Mouse (Mus musculus) CH12.LX (cell line): ENCODE measurements at regions not wholly inside any gene's neighbourhood (a gene's known extent, or its start where the extent isn't known, plus 50 kb on each side); places are given as distances from the start of the nearest gene placed in this dataset.
"Not testable (repeated sequence)": the region's sequence is repeated elsewhere in the genome, so short reads cannot be mapped to it uniquely, and the experiment has no call there.

Experiments used
- DNase-seq: peaks from one replicate; pipeline ENCODE4 v3.0.0-alpha.2; 2013; ENCODE audit errors: extremely low read depth
- H3K27ac ChIP-seq: 2 replicates; pipeline ENCODE4 v1.5.1; 2012; ENCODE audit warnings: low read depth, mild to moderate bottlenecking, control low read depth, moderate library complexity; ENCODE audit not compliant: insufficient read depth
- H3K27me3 ChIP-seq: replicated peaks from 2 replicates; pipeline ENCODE3; 2012; ENCODE audit warnings: inconsistent platforms
- H3K36me3 ChIP-seq, 2 experiments: replicated peaks in 1 of 2; 2 replicates each; pipeline versions ENCODE3 to v1.6.1; 2012; ENCODE audit warnings: inconsistent platforms in 1 of 2, low read length in 1 of 2, mild to moderate bottlenecking in 1 of 2, mixed read lengths in 1 of 2, moderate library complexity in 1 of 2; ENCODE audit not compliant: control insufficient read depth in 1 of 2, insufficient read depth in 1 of 2
- H3K4me1 ChIP-seq, 2 experiments: 2 replicates each; pipeline ENCODE4 v1.6.1; 2012; ENCODE audit warnings: inconsistent platforms in 1 of 2, moderate library complexity in 1 of 2; ENCODE audit not compliant: insufficient read depth in 2 of 2, control insufficient read depth in 1 of 2
- H3K4me2 ChIP-seq: 2 replicates; pipeline ENCODE4 v1.6.1; 2012; ENCODE audit warnings: low read depth, mild to moderate bottlenecking, control low read depth; ENCODE audit not compliant: poor library complexity, insufficient read depth, severe bottlenecking
- H3K4me3 ChIP-seq, 3 experiments: fragments of 150-350 bp in 1 of 3; sonication (generic) in 1 of 3; replicated peaks in 1 of 3; 2 replicates each; pipeline versions ENCODE3 to v1.5.1; 2011 to 2012; ENCODE audit warnings: low read depth in 2 of 3, low read length in 2 of 3, mild to moderate bottlenecking in 2 of 3, moderate library complexity in 2 of 3, control low read depth in 1 of 3, improper control_type of control experiment in 1 of 3, inconsistent platforms in 1 of 3, mixed read lengths in 1 of 3; ENCODE audit not compliant: poor library complexity in 1 of 3
- H3K79me2 ChIP-seq: replicated peaks from 2 replicates; pipeline ENCODE4 v1.6.1; 2012; ENCODE audit warnings: mild to moderate bottlenecking, moderate library complexity; ENCODE audit not compliant: control insufficient read depth, poor library complexity, insufficient read depth, severe bottlenecking; ENCODE audit errors: extremely low read depth
- H3K9ac ChIP-seq: 2 replicates; pipeline ENCODE4 v1.6.1; 2012; ENCODE audit warnings: low read depth, mild to moderate bottlenecking, control low read depth, moderate library complexity; ENCODE audit not compliant: insufficient read depth
- H3K9me3 ChIP-seq: replicated peaks from 2 replicates; pipeline ENCODE3; 2012; ENCODE audit warnings: low read length, inconsistent platforms, mixed read lengths
- BHLHE40 ChIP-seq: IDR thresholded peaks from 2 replicates; pipeline ENCODE4 v1.6.1; 2011; ENCODE audit warnings: mild to moderate bottlenecking, low read depth, low read length, improper control_type of control experiment
- CTCF ChIP-seq, 2 experiments: IDR thresholded peaks in 1 of 2; conservative IDR thresholded peaks in 1 of 2; 2 replicates each; pipeline ENCODE4 v1.5.1; 2011 to 2012; ENCODE audit warnings: low read depth in 2 of 2, low read length in 2 of 2, improper control_type of control experiment in 1 of 2, inconsistent platforms in 1 of 2, mild to moderate bottlenecking in 1 of 2, moderate library complexity in 1 of 2
- MAX ChIP-seq: IDR thresholded peaks from 2 replicates; pipeline ENCODE4 v1.6.1; 2011; ENCODE audit warnings: low read length, improper control_type of control experiment
- NRF1 ChIP-seq: IDR thresholded peaks from 2 replicates; pipeline ENCODE4 v1.6.1; 2014; ENCODE audit warnings: low read depth, mild to moderate bottlenecking, inconsistent platforms, low read length, improper control_type of control experiment, moderate library complexity
- POLR2A ChIP-seq: IDR thresholded peaks from 2 replicates; pipeline ENCODE4 v1.6.1; 2011; ENCODE audit warnings: low read depth, mild to moderate bottlenecking, improper control_type of control experiment, low read length
- RAD21 ChIP-seq: IDR thresholded peaks from 2 replicates; pipeline ENCODE4 v1.6.1; 2011; ENCODE audit warnings: low read depth, mild to moderate bottlenecking, low read length, improper control_type of control experiment, moderate library complexity
- SMC3 ChIP-seq: IDR thresholded peaks from 2 replicates; pipeline ENCODE4 v1.6.1; 2011; ENCODE audit warnings: low read depth, low read length, improper control_type of control experiment
- TCF12 ChIP-seq: IDR thresholded peaks from 2 replicates; pipeline ENCODE4 v1.6.1; 2014; ENCODE audit warnings: low read depth, mild to moderate bottlenecking, inconsistent platforms, low read length, improper control_type of control experiment
- USF2 ChIP-seq: conservative IDR thresholded peaks from 2 replicates; pipeline ENCODE4 v1.6.1; 2011; ENCODE audit warnings: low read depth, low read length, improper control_type of control experiment
- ZNF384 ChIP-seq: IDR thresholded peaks from 2 replicates; pipeline ENCODE4 v1.6.1; 2012; ENCODE audit warnings: low read depth, low read length, improper control_type of control experiment, inconsistent platforms
- dilution Hi-C: fragments of 300-500 bp; cut with MboI; formaldehyde crosslinking; loops from 2 replicates; pipeline ENCODE4 v1.14.3; 2020; ENCODE audit warnings: low sequenced_read_pairs; ENCODE audit not compliant: extremely low pct_unique_long_range_greater_than_20kb, extremely low pct_ligation_motif_present
- in situ Hi-C: fragments of 300-500 bp; cut with MboI; formaldehyde crosslinking; loops from 3 replicates; pipeline ENCODE4 v1.14.3; 2019; ENCODE audit warnings: low sequenced_read_pairs, low pct_ligation_motif_present, low pct_unique_long_range_greater_than_20kb, mixed read lengths

- H3K4me3 ChIP-seq: no peak overlapping the region
- H3K4me2 ChIP-seq: no peak overlapping the region
- dilution Hi-C loops (no loop called here), in situ Hi-C loops (loop anchor here (10.0 kb wide), 1 partner anchor 230 kb away; no protein-coding TSS in a partner anchor)
- H3K27ac ChIP-seq: no peak overlapping the region
- no peak overlapping the region for H3K9ac ChIP-seq
- H3K27me3 ChIP-seq: peaks cover 4% of the 10 kb centered on the region
- no peaks in the 10 kb centered on the region for H3K9me3 ChIP-seq
- TF ChIP-seq CTCF (conservative IDR thresholded peaks at IDR 0.05 in 1 of 2, IDR thresholded peaks at IDR 0.05 in 1 of 2; ENCODE audit: low read depth in 2 of 2, low read length in 2 of 2) (no peak), NRF1 (no peak), MAX (0 out of 2 replicates have a peak, but pooled peaks have one; percentile 6), USF2 (peak; percentile 14; the same call in 1 of the 2 replicates)
- no peaks in the 10 kb centered on the region for H3K36me3 ChIP-seq
- no peaks in the 10 kb centered on the region for H3K79me2 ChIP-seq
- DNase-seq: peak; percentile 43
- H3K4me1 ChIP-seq: peaks cover 7 to 55% of the 10 kb centered on the region in 2 experiments; a peak in 3 of 4 replicates
Measured at GRCm38 (mm10) chr6:99904607-99905006, 178.4 kb upstream of the Prok2 start.

- dilution Hi-C loops, H3K36me3 ChIP-seq, H3K79me2 ChIP-seq, H3K4me2 ChIP-seq, H3K27me3 ChIP-seq, H3K27ac ChIP-seq, DNase-seq, H3K9me3 ChIP-seq, H3K4me3 ChIP-seq, H3K9ac ChIP-seq: not testable (repeated sequence)
- in situ Hi-C loops: loop anchor here (10.0 kb wide), 1 partner anchor 231 kb away; no protein-coding TSS in a partner anchor
- peaks cover 7 to 50% of the 10 kb centered on the region in 2 experiments; a peak in 3 of 4 replicates for H3K4me1 ChIP-seq
- peak; percentile 44 for TF ChIP-seq RAD21
- TF ChIP-seq SMC3: peak; percentile 66
- peak; percentile 17 to 64; a peak in 3 of 4 replicates for TF ChIP-seq CTCF (conservative IDR thresholded peaks at IDR 0.05 in 1 of 2, IDR thresholded peaks at IDR 0.05 in 1 of 2; ENCODE audit: low read depth in 2 of 2, low read length in 2 of 2)
Measured at GRCm38 (mm10) chr6:99904044-99904443, 177.9 kb upstream of the Prok2 start.

- H3K9ac ChIP-seq: no peak overlapping the region
- TF ChIP-seq TCF12: no peak
- no peak for TF ChIP-seq ZNF384
- TF ChIP-seq POLR2A: no peak
- no peak for TF ChIP-seq BHLHE40
- TF ChIP-seq, all 38 proteins: peak for 0
- H3K4me2 ChIP-seq: no peak overlapping the region
- peaks cover 7 to 48% of the 10 kb centered on the region in 2 experiments; a peak in 3 of 4 replicates for H3K4me1 ChIP-seq
- H3K27ac ChIP-seq: no peak overlapping the region
- no peaks in the 10 kb centered on the region for H3K36me3 ChIP-seq
- DNase-seq: no peak
- in situ Hi-C loops: loop anchor here (10.0 kb wide), 1 partner anchor 233 kb away; no protein-coding TSS in a partner anchor
- H3K27me3 ChIP-seq: no peaks in the 10 kb centered on the region
- dilution Hi-C loops: no loop called here
- H3K9me3 ChIP-seq: no peaks in the 10 kb centered on the region
- no peaks in the 10 kb centered on the region for H3K79me2 ChIP-seq
- no peak overlapping the region for H3K4me3 ChIP-seq
Measured at GRCm38 (mm10) chr6:99901564-99901963, 175.4 kb upstream of the Prok2 start.
